Mouse (Mus musculus) limb, embryonic 15.5 days (tissue): ENCODE measurements at regions not wholly inside any gene's neighbourhood (a gene's known extent, or its start where the extent isn't known, plus 50 kb on each side); places are given as distances from the start of the nearest gene placed in this dataset.

Experiments
- ATAC-seq: fragments of 200-750 bp; cut with Nextera tagmentation; 2 replicates; pipeline ENCODE4 v1.8.0; 2017; ENCODE audit warnings: low read depth, moderate TSS enrichment; ENCODE audit not compliant: insufficient number of reproducible peaks, low FRiP score, low TSS enrichment
- H3K27ac ChIP-seq: fragments of 300-500 bp; sonication (generic); 2 replicates; pipeline ENCODE4 v1.5.1; 2015; ENCODE audit warnings: moderate library complexity, mild to moderate bottlenecking, inconsistent platforms
- H3K27me3 ChIP-seq: fragments of 300-500 bp; sonication (generic); 2 replicates; pipeline ENCODE4 v1.6.1; 2015; ENCODE audit warnings: inconsistent platforms
- H3K36me3 ChIP-seq: fragments of 300-500 bp; sonication (generic); 2 replicates; pipeline ENCODE4 v1.6.1; 2015; ENCODE audit warnings: inconsistent platforms
- H3K4me1 ChIP-seq: fragments of 300-500 bp; sonication (generic); 2 replicates; pipeline ENCODE4 v1.6.1; 2015; ENCODE audit warnings: inconsistent platforms
- H3K4me2 ChIP-seq: fragments of 300-500 bp; sonication (generic); 2 replicates; pipeline ENCODE4 v1.6.1; 2015; ENCODE audit warnings: mild to moderate bottlenecking, inconsistent platforms
- H3K4me3 ChIP-seq: fragments of 300-500 bp; sonication (generic); 2 replicates; pipeline ENCODE4 v1.5.1; 2015; ENCODE audit warnings: mild to moderate bottlenecking, inconsistent platforms
- H3K9ac ChIP-seq: fragments of 300-500 bp; sonication (generic); 2 replicates; pipeline ENCODE4 v1.6.1; 2015; ENCODE audit warnings: inconsistent platforms
- H3K9me3 ChIP-seq: fragments of 300-500 bp; sonication (generic); 2 replicates; pipeline ENCODE4 v1.6.1; 2016; ENCODE audit warnings: inconsistent platforms
- WGBS: fragments of 180-500 bp; shearing (Covaris S2); methylation state at CpG from one replicate; pipeline ENCODE4 v1.1.7; 2015; 5-methylcytosine and 5-hydroxymethylcytosine counted together

- 35% methylated on average over 10 of the region's 10 CpGs for WGBS
- Histone ChIP-seq H3K4me1 (peaks cover 21% of the 10 kb centered on the region), H3K9me3 (no peaks in the 10 kb centered on the region), H3K27ac (peak overlapping the region; percentile 82), H3K4me3 (no peak overlapping the region), H3K9ac (no peak overlapping the region), H3K27me3 (no peaks in the 10 kb centered on the region), H3K4me2 (peak overlapping the region; percentile 13; the same call in 1 of the 2 replicates), H3K36me3 (no peaks in the 10 kb centered on the region)
- ATAC-seq = no peak
These were observed 409.4 kb downstream of the Wdr11 start for GRCm38 (mm10) chr7:130001064-130001463.

GRCm38 (mm10) chr7:130002002-130002401, 410.3 kb downstream of the Wdr11 start:
- no peaks in the 10 kb centered on the region for H3K27me3 ChIP-seq
- no peak for ATAC-seq

GRCm38 (mm10) chr7:130005406-130005805, 413.7 kb downstream of the Wdr11 start:
- Histone ChIP-seq H3K9ac (no peak overlapping the region), H3K27ac (peak overlapping the region; percentile 38; the same call in 1 of the 2 replicates), H3K4me2 (no peak overlapping the region), H3K27me3 (peaks cover 4% of the 10 kb centered on the region; the same call in 1 of the 2 replicates), H3K9me3 (no peaks in the 10 kb centered on the region), H3K36me3 (no peaks in the 10 kb centered on the region), H3K4me3 (no peak overlapping the region), H3K4me1 (peaks cover 20% of the 10 kb centered on the region)
- no peak for ATAC-seq
- WGBS = 40% methylated on average over 10 of the region's 10 CpGs

More at GRCm38 (mm10) chr7:130002002-130002401, 410.3 kb downstream of the Wdr11 start:
- no peak overlapping the region for H3K9ac ChIP-seq
- H3K4me1 ChIP-seq = peaks cover 21% of the 10 kb centered on the region
- no peaks in the 10 kb centered on the region for H3K36me3 ChIP-seq
- no peak overlapping the region for H3K4me3 ChIP-seq
- no peaks in the 10 kb centered on the region for H3K9me3 ChIP-seq
- 61% methylated on average over 12 of the region's 12 CpGs for WGBS
- H3K27ac ChIP-seq = peak overlapping the region; percentile 27; the same call in 1 of the 2 replicates
- H3K4me2 ChIP-seq = no peak overlapping the region

DNA sequence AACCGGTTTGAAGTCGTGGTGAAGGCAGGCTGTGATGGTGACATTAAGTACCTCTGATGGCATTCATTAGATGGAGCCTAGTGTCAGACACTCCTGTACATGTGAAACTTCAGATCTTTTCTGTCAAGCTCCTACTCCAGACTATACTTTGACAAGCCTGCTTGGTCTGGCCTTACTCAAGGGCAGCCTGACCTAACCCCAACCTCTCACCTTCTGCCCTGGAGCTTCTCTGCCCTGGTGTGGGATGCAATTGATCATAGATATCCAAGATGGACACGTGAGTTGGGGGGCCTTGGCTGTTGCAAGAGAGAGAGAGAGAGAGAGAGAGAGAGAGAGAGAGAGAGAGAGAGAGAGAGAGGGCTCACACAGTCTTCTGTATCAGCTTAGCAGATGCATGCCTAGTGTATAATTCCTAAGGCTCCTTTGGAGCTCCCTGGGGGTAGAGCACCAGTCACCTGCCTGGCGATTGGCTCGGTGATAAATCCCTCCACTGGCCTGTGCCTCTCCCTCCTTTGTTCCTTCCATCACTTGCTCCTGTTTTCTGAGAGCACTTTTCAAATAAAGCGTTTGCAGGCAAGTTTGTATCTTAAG, 416.4 kb downstream of the Wdr11 start:
- no peaks in the 10 kb centered on the region for H3K36me3 ChIP-seq
- no peak overlapping the region for H3K4me2 ChIP-seq
- no peak overlapping the region for H3K4me3 ChIP-seq
- no peaks in the 10 kb centered on the region for H3K9me3 ChIP-seq
- H3K27ac ChIP-seq = no peak overlapping the region
- no peak for ATAC-seq
- peaks cover 8% of the 10 kb centered on the region; the same call in 1 of the 2 replicates for H3K27me3 ChIP-seq
- peaks cover 9% of the 10 kb centered on the region for H3K4me1 ChIP-seq
- WGBS = 33% methylated on average over 6 of the region's 6 CpGs
- H3K9ac ChIP-seq = no peak overlapping the region

DNA sequence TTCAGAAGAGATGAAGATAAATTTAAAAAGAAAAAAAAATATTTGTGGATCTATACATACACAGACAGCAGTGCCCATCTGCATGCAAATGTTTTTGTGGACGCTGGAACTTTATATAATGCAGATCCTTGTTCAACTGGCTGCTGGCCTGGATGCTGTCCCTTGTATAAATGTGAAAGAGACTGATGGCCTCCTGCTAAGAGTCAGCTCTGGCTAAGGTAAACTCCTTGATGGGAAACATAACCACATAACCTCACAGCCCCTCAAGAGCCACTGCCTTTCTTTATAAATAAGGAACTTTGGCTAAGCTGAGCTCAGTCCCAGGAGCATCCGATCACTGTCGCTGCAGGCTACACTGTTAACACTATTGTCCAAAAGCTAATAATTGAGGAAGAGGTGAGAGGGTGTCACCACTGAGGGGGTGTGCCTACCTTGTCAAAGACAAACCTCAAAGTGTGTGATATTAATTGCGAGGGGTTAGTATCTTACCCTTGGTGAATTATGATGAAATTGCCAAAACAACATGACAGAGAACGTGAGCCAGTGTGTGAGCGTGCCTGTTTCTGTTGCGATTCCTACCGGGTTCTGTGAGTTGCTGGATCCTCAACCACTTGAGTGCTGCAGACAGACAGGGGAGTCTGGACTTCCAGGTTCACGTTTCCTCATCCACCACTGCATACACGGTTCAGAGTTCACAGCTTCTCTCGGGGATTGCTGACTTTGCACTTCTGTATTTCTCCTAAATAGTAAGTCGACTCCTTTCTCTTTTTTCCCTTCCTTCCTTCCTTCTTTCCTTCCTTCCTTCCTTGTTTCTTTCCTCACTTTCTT, 417.1 kb downstream of the Wdr11 start:
- peaks cover 8% of the 10 kb centered on the region; the same call in 1 of the 2 replicates for H3K27me3 ChIP-seq
- H3K4me2 ChIP-seq = no peak overlapping the region
- no peak overlapping the region for H3K9ac ChIP-seq
- no peak overlapping the region for H3K4me3 ChIP-seq
- ATAC-seq = no peak
- no peak overlapping the region for H3K27ac ChIP-seq
- H3K9me3 ChIP-seq = no peaks in the 10 kb centered on the region
- no peaks in the 10 kb centered on the region for H3K36me3 ChIP-seq
- 39% methylated on average over 12 of the region's 12 CpGs for WGBS
- H3K4me1 ChIP-seq = peaks cover 7% of the 10 kb centered on the region

DNA sequence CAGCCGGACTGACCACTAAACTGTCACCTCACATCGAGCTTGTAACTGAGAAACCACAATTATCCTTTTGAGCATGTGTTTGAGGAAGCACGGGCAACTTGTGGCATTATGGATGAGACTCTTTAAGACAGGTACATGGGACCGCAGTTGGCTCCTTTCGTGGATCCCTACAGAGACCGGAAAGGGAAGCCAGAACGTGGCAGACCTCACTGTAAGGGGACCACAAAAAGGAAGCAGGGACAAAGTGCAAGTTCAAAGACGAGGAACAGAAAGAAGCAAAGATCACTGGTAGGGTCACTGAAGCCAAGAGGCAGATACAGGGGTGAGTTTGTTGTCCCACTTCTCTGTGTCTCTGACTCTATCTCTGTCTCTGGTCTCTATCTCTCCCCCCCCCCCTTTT, 420.4 kb downstream of the Wdr11 start:
- peaks cover 8% of the 10 kb centered on the region; the same call in 1 of the 2 replicates for H3K27me3 ChIP-seq
- H3K9ac ChIP-seq = no peak overlapping the region
- no peak for ATAC-seq
- WGBS = 76% methylated on average over 8 of the region's 8 CpGs
- no peak overlapping the region for H3K4me2 ChIP-seq
- H3K27ac ChIP-seq = no peak overlapping the region
- H3K9me3 ChIP-seq = no peaks in the 10 kb centered on the region
- peaks cover 16% of the 10 kb centered on the region for H3K4me1 ChIP-seq
- no peaks in the 10 kb centered on the region for H3K36me3 ChIP-seq
- H3K4me3 ChIP-seq = no peak overlapping the region

DNA sequence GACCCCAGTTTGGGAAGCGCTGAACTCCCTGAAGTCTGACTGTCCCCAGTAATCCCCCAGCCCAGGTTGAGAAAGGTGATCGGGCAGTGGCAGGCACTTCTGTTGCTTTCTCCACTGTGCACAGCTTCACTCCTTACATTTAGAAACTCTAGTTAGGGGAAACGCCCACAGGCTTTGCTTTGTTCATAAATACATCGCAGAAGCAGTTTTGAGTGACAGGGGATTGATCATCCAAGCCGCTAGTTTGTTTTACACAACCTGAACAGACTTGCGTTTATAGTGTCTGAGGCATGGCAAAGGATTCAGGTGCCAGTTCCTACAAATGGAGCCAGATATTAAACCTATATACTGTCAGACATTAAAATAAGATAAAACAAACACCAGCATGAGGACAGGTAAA, 421.4 kb downstream of the Wdr11 start:
- WGBS = 76% methylated on average over 6 of the region's 6 CpGs
- no peak for ATAC-seq
- no peak overlapping the region for H3K27ac ChIP-seq
- H3K27me3 ChIP-seq = peaks cover 8% of the 10 kb centered on the region; the same call in 1 of the 2 replicates
- H3K4me1 ChIP-seq = peaks cover 18% of the 10 kb centered on the region
- no peaks in the 10 kb centered on the region for H3K9me3 ChIP-seq
- no peak overlapping the region for H3K4me2 ChIP-seq
- no peak overlapping the region for H3K9ac ChIP-seq
- H3K36me3 ChIP-seq = no peaks in the 10 kb centered on the region
- H3K4me3 ChIP-seq = no peak overlapping the region

DNA sequence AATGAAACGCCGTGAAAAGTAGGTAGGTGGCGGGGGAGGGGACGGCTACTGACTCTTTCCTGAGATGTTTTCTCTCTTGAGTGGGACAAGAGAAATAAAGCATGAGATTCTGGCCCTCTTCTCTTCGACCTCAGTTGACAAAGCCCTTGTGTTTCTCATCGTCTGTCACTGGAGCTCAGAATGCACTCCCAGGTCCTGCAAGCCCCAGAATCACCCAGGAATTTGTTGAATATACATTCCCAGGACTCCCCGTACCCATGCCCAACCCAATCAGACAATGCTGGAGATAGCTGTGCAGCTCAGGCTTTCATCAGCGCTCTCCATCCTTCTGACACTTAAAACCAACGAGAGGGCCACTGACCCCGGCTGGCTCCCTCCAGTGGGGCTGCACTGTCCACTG, 422.9 kb downstream of the Wdr11 start:
- ATAC-seq = no peak
- no peak overlapping the region for H3K4me3 ChIP-seq
- H3K4me2 ChIP-seq = no peak overlapping the region
- 74% methylated on average over 10 of the region's 10 CpGs for WGBS
- no peak overlapping the region for H3K9ac ChIP-seq
- H3K27ac ChIP-seq = no peak overlapping the region
- H3K36me3 ChIP-seq = no peaks in the 10 kb centered on the region
- no peaks in the 10 kb centered on the region for H3K9me3 ChIP-seq
- H3K27me3 ChIP-seq = peaks cover 8% of the 10 kb centered on the region; the same call in 1 of the 2 replicates
- H3K4me1 ChIP-seq = peaks cover 28% of the 10 kb centered on the region

GRCm38 (mm10) chr7:130015375-130016014, 423.8 kb downstream of the Wdr11 start:
- no peaks in the 10 kb centered on the region for H3K36me3 ChIP-seq
- H3K4me3 ChIP-seq = no peak overlapping the region
- 36% methylated on average over 5 of the region's 5 CpGs for WGBS
- H3K27ac ChIP-seq = peak overlapping the region; percentile 82
- H3K4me1 ChIP-seq = peaks cover 28% of the 10 kb centered on the region
- no peak overlapping the region for H3K4me2 ChIP-seq
- ATAC-seq = no peak
- H3K27me3 ChIP-seq = peaks cover 3% of the 10 kb centered on the region; the same call in 1 of the 2 replicates
- no peak overlapping the region for H3K9ac ChIP-seq
- no peaks in the 10 kb centered on the region for H3K9me3 ChIP-seq

GRCm38 (mm10) chr7:130016015-130016874, 424.6 kb downstream of the Wdr11 start:
- WGBS = 53% methylated on average over 17 of the region's 17 CpGs

DNA sequence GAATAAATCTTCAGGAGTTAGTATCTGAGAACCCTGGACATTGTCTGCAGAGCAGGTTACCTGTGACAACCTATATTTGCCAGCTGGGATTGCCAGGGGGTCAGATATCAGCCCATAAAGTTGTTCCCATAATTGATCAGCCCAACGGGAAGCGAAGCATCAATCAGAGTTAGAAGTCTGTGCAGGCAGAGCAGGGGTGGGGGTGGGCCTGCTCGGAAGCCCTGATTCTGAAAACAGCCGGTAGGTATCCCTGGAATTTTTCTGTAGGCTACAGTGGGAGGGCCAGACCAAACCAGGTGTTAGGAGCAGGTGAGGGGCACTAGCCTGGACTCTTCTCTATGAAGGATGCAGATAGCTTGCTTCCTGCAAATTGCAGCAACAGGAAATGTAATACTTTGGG, 427.2 kb downstream of the Wdr11 start:
- no peak overlapping the region for H3K4me3 ChIP-seq
- no peaks in the 10 kb centered on the region for H3K36me3 ChIP-seq
- 25% methylated on average over 4 of the region's 4 CpGs for WGBS
- no peaks in the 10 kb centered on the region for H3K9me3 ChIP-seq
- ATAC-seq = no peak
- no peak overlapping the region for H3K4me2 ChIP-seq
- no peak overlapping the region for H3K9ac ChIP-seq
- H3K27ac ChIP-seq = no peak overlapping the region
- H3K27me3 ChIP-seq = no peaks in the 10 kb centered on the region
- H3K4me1 ChIP-seq = peaks cover 28% of the 10 kb centered on the region

More at GRCm38 (mm10) chr7:130016015-130016874, 424.6 kb downstream of the Wdr11 start:
- no peaks in the 10 kb centered on the region for H3K27me3 ChIP-seq
- ATAC-seq = 0 out of 2 replicates have a peak, but pooled peaks have one; percentile 57
- no peak overlapping the region for H3K9ac ChIP-seq
- no peak overlapping the region for H3K4me2 ChIP-seq
- H3K27ac ChIP-seq = peak overlapping the region; percentile 82
- no peaks in the 10 kb centered on the region for H3K36me3 ChIP-seq
- H3K4me1 ChIP-seq = peaks cover 28% of the 10 kb centered on the region
- no peak overlapping the region for H3K4me3 ChIP-seq
- no peaks in the 10 kb centered on the region for H3K9me3 ChIP-seq
